Mouse (Mus musculus) liver, embryonic 14.5 days (tissue): Measurements from ENCODE around the gene Itpk1.

Experiments used
- CTCF ChIP-seq: IDR thresholded peaks from 2 replicates; pipeline ENCODE4 v1.5.1; 2016; ENCODE audit warnings: antibody characterized with exemption, low read depth, control low read depth
- EP300 ChIP-seq: IDR thresholded peaks from 2 replicates; pipeline ENCODE4 v1.6.1; 2016; ENCODE audit warnings: antibody characterized with exemption, low read depth

DNA sequence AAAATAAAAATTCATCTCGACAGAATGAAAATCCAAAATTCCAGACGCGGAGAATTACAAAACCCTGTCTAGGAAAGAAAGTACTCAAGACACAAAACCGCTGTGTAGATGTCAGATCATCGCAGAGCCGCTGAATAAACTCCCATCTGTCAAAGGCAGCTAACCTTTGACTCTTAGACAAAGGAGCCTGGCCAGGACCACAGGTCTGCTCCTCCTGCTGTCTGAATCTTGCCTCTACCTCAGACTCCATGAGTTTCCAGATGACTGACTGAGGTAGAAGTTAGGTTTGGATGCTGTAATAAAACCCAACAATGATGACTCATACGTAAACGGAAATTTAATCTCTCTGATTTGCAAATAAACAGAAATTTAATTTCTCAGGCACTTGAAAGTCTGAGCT, 18.2 kb upstream of the Itpk1 start:
- TF ChIP-seq CTCF (no peak), EP300 (no peak)
